Mouse (Mus musculus): ENCODE results near the gene Sugp2.

Sugp2 gene

GRCm38 (mm10) chr8:70282603-70283135 lies 48.6 kb downstream of the Sugp2 start, which contains the start of gene Homer3:
Gene Homer3 (plus strand): TSS chr8:70282827.
- DNase-seq (ENCODE audit: low spot score in 2 of 2): peak; percentile 83 to 89

- DNase-seq (ENCODE audit: low spot score in 2 of 2): peak; percentile 38 to 58
Observed at GRCm38 (mm10) chr8:70283136-70284077, 49.4 kb downstream of the Sugp2 start.

GRCm38 (mm10) chr8:70284421-70284820 lies 50.4 kb downstream of the Sugp2 start:
- no peak for DNase-seq (ENCODE audit: low spot score in 2 of 2)

GRCm38 (mm10) chr8:70285304-70285703 lies 51.3 kb downstream of the Sugp2 start:
- no peak for DNase-seq (ENCODE audit: low spot score in 2 of 2)

GRCm38 (mm10) chr8:70286737-70287136 lies 52.7 kb downstream of the Sugp2 start:
- DNase-seq (ENCODE audit: low spot score in 2 of 2): no peak

GRCm38 (mm10) chr8:70293988-70294405 lies 60.0 kb downstream of the Sugp2 start:
- DNase-seq (ENCODE audit: low spot score in 2 of 2): no peak

GRCm38 (mm10) chr8:70300881-70301280 lies 66.9 kb downstream of the Sugp2 start:
- DNase-seq (ENCODE audit: low spot score in 2 of 2): no peak

GRCm38 (mm10) chr8:70302358-70302890 lies 68.4 kb downstream of the Sugp2 start, which contains the start of the genes Ddx49 and Cope:
Gene Ddx49 (minus strand): TSS chr8:70302489.
Gene Cope (plus strand): TSS chr8:70302518.
- peak; percentile 86 to 90 for DNase-seq (ENCODE audit: low spot score in 2 of 2)

- DNase-seq (ENCODE audit: low spot score in 2 of 2): no peak
Observed at GRCm38 (mm10) chr8:70302901-70303300, 68.9 kb downstream of the Sugp2 start.

- no peak for DNase-seq (ENCODE audit: low spot score in 2 of 2)
Observed at GRCm38 (mm10) chr8:70309311-70309710, 75.3 kb downstream of the Sugp2 start.

- no peak for DNase-seq (ENCODE audit: low spot score in 2 of 2)
Observed at GRCm38 (mm10) chr8:70313399-70313798, 79.4 kb downstream of the Sugp2 start.

GRCm38 (mm10) chr8:70315624-70316510 lies 81.8 kb downstream of the Sugp2 start, which contains the start of gene Cers1:
Gene Cers1 (plus strand): TSS chr8:70315775.
- no peak for DNase-seq (ENCODE audit: low spot score in 2 of 2)

- no peak for DNase-seq (ENCODE audit: low spot score in 2 of 2)
Observed at GRCm38 (mm10) chr8:70316511-70317504, 82.8 kb downstream of the Sugp2 start.

- DNase-seq (ENCODE audit: low spot score in 2 of 2): no peak
Observed at GRCm38 (mm10) chr8:70317872-70318271, 83.8 kb downstream of the Sugp2 start.

GRCm38 (mm10) chr8:70323716-70324115 lies 89.7 kb downstream of the Sugp2 start:
- DNase-seq (ENCODE audit: low spot score in 2 of 2): no peak

GRCm38 (mm10) chr8:70327512-70327911 lies 93.5 kb downstream of the Sugp2 start:
- DNase-seq (ENCODE audit: low spot score in 2 of 2): no peak

GRCm38 (mm10) chr8:70329124-70329834 lies 95.3 kb downstream of the Sugp2 start, which contains the start of gene Gdf1:
Gene Gdf1 (plus strand): TSS chr8:70329817.
- no peak for DNase-seq (ENCODE audit: low spot score in 2 of 2)
